Mouse (Mus musculus): ENCODE measurements at regions not wholly inside any gene's neighbourhood (a gene's known extent, or its start where the extent isn't known, plus 50 kb on each side); places are given as distances from the start of the nearest gene placed in this dataset.

DNA sequence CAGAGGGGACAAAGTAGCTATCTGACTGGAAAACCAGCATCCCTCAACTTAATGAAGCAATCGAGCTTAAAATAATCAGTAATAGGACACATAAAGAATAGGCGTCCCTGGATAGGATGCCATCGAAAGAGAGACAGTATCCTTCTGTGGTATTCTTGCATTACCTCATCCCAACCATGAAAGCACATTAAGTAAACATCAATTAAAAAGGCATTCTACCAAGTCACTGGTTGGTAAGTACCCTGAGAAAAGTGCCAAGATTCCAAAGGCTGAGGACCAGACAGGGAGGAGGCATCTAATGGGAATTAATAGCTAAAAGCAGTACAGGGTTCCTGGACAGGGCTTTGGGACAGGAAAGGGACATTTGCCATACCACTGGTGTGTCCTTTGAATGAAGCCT lies 118.8 kb downstream of the Lmo4 start:
- Histone ChIP-seq H3K4me2 (replicated peaks; ENCODE audit: low read depth, low read length) (no peak overlapping the region), H3K27ac (ENCODE audit: low read length) (no peak overlapping the region), H3K9ac (replicated peaks; ENCODE audit: low read depth) (no peak overlapping the region), H3K36me3 (ENCODE audit: insufficient read depth, low read length) (no peaks in the 10 kb centered on the region), H3K9me3 (ENCODE audit: low read length) (no peaks in the 10 kb centered on the region), H3K27me3 (replicated peaks; ENCODE audit: insufficient read depth, low read length) (no peaks in the 10 kb centered on the region), H3K4me3 (ENCODE audit: low read depth, low read length) (no peak overlapping the region), H3K4me1 (ENCODE audit: insufficient read depth, low read depth, low read length) (0 out of 2 replicates have a peak, but pooled peaks cover 4% of the 10 kb centered on the region)
- TF ChIP-seq CTCF (IDR thresholded peaks at IDR 0.05) (no peak), EP300 (IDR thresholded peaks at IDR 0.05) (no peak)
- 82% methylated on average over 3 of the region's 3 CpGs for WGBS
- DNase-seq (ENCODE audit: low spot score) (no peak), ATAC-seq (no peak)

DNA sequence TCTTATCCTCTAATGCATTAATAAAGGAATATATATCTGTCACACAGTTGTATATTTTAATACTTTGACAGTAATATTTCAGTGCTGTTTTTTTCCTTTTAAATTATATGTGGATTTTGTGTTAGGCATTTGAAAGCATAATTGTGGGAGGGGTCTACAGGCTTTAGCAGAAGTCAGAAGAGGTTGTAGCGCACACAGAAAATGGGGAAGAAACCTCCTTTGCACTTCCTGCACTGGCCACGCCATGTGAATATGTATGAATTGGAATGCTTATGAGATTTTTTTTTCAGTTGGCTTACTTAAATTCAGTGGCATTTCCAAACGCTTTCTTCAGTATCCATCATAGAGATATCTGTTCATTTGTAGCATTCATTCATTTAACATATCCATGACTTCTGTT lies 125.1 kb downstream of the Lmo4 start:
- no peaks in the 10 kb centered on the region for H3K27me3 ChIP-seq (replicated peaks; ENCODE audit: insufficient read depth, low read length)
- H3K4me3 ChIP-seq (ENCODE audit: low read depth, low read length), result no peak overlapping the region
- H3K9ac ChIP-seq (replicated peaks; ENCODE audit: low read depth), result no peak overlapping the region
- DNase-seq (ENCODE audit: low spot score), result no peak
- no peaks in the 10 kb centered on the region for H3K36me3 ChIP-seq (ENCODE audit: insufficient read depth, low read length)
- no peak overlapping the region for H3K27ac ChIP-seq (ENCODE audit: low read length)
- no peak for TF ChIP-seq CTCF (IDR thresholded peaks at IDR 0.05)
- TF ChIP-seq EP300 (IDR thresholded peaks at IDR 0.05), result no peak
- WGBS, result 82% methylated on average over 3 of the region's 3 CpGs
- no peak for ATAC-seq
- no peaks in the 10 kb centered on the region for H3K4me1 ChIP-seq (ENCODE audit: insufficient read depth, low read depth, low read length)
- H3K4me2 ChIP-seq (replicated peaks; ENCODE audit: low read depth, low read length), result no peak overlapping the region
- no peaks in the 10 kb centered on the region for H3K9me3 ChIP-seq (ENCODE audit: low read length)

DNA sequence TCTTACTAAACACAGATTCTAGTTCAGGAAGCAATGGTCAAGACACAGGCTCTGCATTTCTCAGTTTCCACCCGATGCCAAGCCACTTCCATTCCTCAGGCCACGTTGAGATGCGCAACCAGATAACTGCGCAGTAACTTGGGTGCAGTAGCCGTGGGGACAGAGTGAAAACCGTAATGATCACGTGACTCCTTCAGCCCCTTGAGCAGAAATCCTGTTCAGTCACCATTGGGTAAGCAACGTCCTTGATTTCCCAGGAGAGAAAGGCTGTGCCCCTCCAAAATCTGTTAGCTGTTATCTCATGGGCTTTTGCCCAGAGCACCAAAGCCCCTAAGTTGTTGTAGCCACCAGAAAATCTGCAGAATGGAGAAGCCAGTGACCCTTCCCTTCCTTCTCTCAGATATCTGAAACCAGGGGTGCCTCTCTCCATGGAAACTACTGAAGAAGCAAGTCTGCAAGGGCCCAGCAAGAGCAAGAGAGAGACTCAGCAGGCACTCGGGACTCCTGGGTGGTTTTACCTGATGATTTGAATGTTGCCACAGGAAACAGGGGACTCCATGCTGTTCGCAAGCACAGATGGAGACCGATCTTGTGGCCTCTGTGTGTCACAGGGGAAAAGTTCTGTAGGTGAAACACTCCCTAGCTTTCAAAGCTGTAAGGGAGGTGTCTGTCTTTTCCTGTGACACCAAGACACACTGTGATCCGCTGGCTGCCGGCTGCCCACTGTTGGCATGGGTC lies 126.7 kb downstream of the Lmo4 start:
- Histone ChIP-seq H3K4me1 (ENCODE audit: insufficient read depth, low read depth, low read length) (no peaks in the 10 kb centered on the region), H3K9me3 (ENCODE audit: low read length) (no peaks in the 10 kb centered on the region), H3K27me3 (replicated peaks; ENCODE audit: insufficient read depth, low read length) (no peaks in the 10 kb centered on the region), H3K4me3 (ENCODE audit: low read depth, low read length) (no peak overlapping the region), H3K4me2 (replicated peaks; ENCODE audit: low read depth, low read length) (no peak overlapping the region), H3K36me3 (ENCODE audit: insufficient read depth, low read length) (no peaks in the 10 kb centered on the region), H3K27ac (ENCODE audit: low read length) (no peak overlapping the region), H3K9ac (replicated peaks; ENCODE audit: low read depth) (no peak overlapping the region)
- TF ChIP-seq CTCF (IDR thresholded peaks at IDR 0.05), result no peak
- TF ChIP-seq EP300 (IDR thresholded peaks at IDR 0.05), result no peak
- DNase-seq (ENCODE audit: low spot score) (no peak), ATAC-seq (no peak)
- WGBS, result 78% methylated on average over 13 of the region's 13 CpGs

DNA sequence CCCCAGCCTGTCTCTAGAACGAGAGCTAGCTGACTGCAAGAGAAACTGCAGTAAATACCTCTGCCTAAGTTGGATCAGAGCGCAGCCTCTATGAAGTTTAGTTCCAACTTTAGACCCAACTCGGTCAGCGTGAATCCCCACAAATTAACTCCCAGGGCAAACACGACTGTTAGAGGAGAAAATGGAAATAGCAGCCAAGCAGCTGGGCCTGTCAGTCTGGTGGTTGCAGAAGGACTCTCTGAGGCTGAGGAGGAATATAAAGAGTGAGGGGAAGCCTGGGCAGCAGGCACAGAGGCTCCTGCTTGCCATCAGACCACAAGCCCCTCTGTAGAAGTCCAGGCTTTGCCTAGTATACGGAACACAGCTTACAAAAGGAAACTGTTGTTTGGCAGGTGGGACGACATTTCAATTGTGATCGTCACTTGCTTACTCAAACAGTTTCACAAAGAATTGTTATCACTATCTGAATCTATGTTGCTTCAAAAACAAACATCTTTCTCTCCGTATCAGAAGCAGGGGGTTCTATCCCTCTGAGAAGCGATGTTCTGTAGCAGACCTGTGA lies 135.0 kb downstream of the Lmo4 start:
- no peaks in the 10 kb centered on the region for H3K4me1 ChIP-seq (ENCODE audit: insufficient read depth, low read depth, low read length)
- H3K27ac ChIP-seq (ENCODE audit: low read length), result no peak overlapping the region
- H3K9me3 ChIP-seq (ENCODE audit: low read length), result no peaks in the 10 kb centered on the region
- WGBS, result 59% methylated on average over 10 of the region's 10 CpGs
- H3K36me3 ChIP-seq (ENCODE audit: insufficient read depth, low read length), result no peaks in the 10 kb centered on the region
- H3K4me2 ChIP-seq (replicated peaks; ENCODE audit: low read depth, low read length), result no peak overlapping the region
- TF ChIP-seq CTCF (IDR thresholded peaks at IDR 0.05), result no peak
- TF ChIP-seq EP300 (IDR thresholded peaks at IDR 0.05), result no peak
- H3K9ac ChIP-seq (replicated peaks; ENCODE audit: low read depth), result no peak overlapping the region
- DNase-seq (ENCODE audit: low spot score) (no peak), ATAC-seq (no peak)
- H3K4me3 ChIP-seq (ENCODE audit: low read depth, low read length), result no peak overlapping the region
- H3K27me3 ChIP-seq (replicated peaks; ENCODE audit: insufficient read depth, low read length), result no peaks in the 10 kb centered on the region

DNA sequence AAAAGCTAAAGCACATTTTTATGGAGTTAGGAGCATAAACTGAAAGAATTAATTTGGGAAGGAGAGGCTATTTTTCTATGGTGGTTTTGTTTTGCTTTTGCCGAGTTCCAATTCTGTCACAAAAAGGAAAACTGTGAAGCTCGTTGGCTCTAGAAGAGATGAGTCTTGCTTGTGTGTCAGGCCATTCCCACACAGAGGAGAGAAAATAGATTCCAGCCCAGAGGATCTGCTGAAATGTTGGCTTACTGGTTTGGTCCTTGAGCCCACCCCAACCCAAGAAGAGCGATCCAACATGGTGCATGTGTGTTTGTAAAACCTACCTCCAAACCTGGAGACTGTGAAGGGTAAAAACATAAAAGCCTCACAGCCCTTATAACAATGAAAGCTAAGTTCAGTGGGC lies 138.0 kb downstream of the Lmo4 start:
- WGBS, result 84% methylated on average over 3 of the region's 3 CpGs
- H3K4me3 ChIP-seq (ENCODE audit: low read depth, low read length), result no peak overlapping the region
- H3K27ac ChIP-seq (ENCODE audit: low read length), result no peak overlapping the region
- H3K36me3 ChIP-seq (ENCODE audit: insufficient read depth, low read length), result no peaks in the 10 kb centered on the region
- H3K27me3 ChIP-seq (replicated peaks; ENCODE audit: insufficient read depth, low read length), result no peaks in the 10 kb centered on the region
- ATAC-seq (no peak), DNase-seq (ENCODE audit: low spot score) (no peak)
- H3K9me3 ChIP-seq (ENCODE audit: low read length), result no peaks in the 10 kb centered on the region
- no peak for TF ChIP-seq CTCF (IDR thresholded peaks at IDR 0.05)
- no peak for TF ChIP-seq EP300 (IDR thresholded peaks at IDR 0.05)
- no peak overlapping the region for H3K9ac ChIP-seq (replicated peaks; ENCODE audit: low read depth)
- no peaks in the 10 kb centered on the region for H3K4me1 ChIP-seq (ENCODE audit: insufficient read depth, low read depth, low read length)
- no peak overlapping the region for H3K4me2 ChIP-seq (replicated peaks; ENCODE audit: low read depth, low read length)

DNA sequence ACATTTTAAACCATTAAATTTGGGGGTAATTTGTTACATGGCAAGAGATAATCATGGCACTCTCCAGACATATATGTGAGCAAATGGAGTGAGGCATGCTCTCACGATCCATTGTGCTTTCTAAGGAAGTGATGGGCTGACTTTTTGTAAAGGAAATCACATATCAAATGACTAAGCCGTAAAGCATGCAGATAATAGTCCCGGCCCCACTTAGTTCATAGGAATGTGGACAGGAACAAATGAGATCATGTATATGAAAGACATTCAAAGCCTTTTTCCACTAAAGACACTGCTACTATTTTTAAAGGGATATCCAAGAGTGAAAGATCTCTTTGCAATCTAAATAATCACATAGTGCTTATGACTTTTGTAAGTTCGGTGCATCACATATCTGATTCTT lies 146.9 kb downstream of the Lmo4 start:
- Histone ChIP-seq H3K9ac (replicated peaks; ENCODE audit: low read depth) (no peak overlapping the region), H3K4me2 (replicated peaks; ENCODE audit: low read depth, low read length) (no peak overlapping the region), H3K4me3 (ENCODE audit: low read depth, low read length) (no peak overlapping the region), H3K27ac (ENCODE audit: low read length) (no peak overlapping the region), H3K4me1 (ENCODE audit: insufficient read depth, low read depth, low read length) (no peaks in the 10 kb centered on the region), H3K36me3 (ENCODE audit: insufficient read depth, low read length) (no peaks in the 10 kb centered on the region), H3K27me3 (replicated peaks; ENCODE audit: insufficient read depth, low read length) (no peaks in the 10 kb centered on the region), H3K9me3 (ENCODE audit: low read length) (no peaks in the 10 kb centered on the region)
- DNase-seq (ENCODE audit: low spot score), result peak; percentile 19
- 29% methylated on average over 4 of the region's 4 CpGs for WGBS
- peak; percentile 25; the same call in 1 of the 2 replicates for ATAC-seq
- TF ChIP-seq EP300 (IDR thresholded peaks at IDR 0.05), result no peak
- no peak for TF ChIP-seq CTCF (IDR thresholded peaks at IDR 0.05)

Measured in lung, postnatal 0 days (tissue).